In genomic region chr8:120475462-120476201, GRCm38 (mm10) we compare ENCODE assay signal across 11 mouse cellular contexts.
DNase-seq lines count a peak whose midpoint lies in the region; ATAC-seq and TF ChIP-seq lines count a peak whose summit lies in the region.
"Had no signal": no experiment of that assay in that cellular context is flagged by ENCODE, and none has a peak within 500 bp of the region (broad histone marks: within the 10 kb centered on the region; RNA-seq: fewer than 3 reads in every experiment).

No protein-coding gene starts in this region.

- H3K4me2 ChIP-seq in heart, embryonic 12.5 days: peak overlapping the region; percentile 19
- peak overlapping the region; percentile 49 for H3K4me2 ChIP-seq in liver, postnatal 0 days (ENCODE audit: low read depth, low read length)
- H3K4me2 ChIP-seq: neural tube, embryonic 12.5 days had no signal

- no peaks in the 10 kb centered on the region for H3K27me3 ChIP-seq in heart, embryonic 12.5 days (replicated peaks)
- H3K27me3 ChIP-seq in liver, postnatal 0 days (ENCODE audit: insufficient read depth, low read length): no peaks in the 10 kb centered on the region
- H3K27me3 ChIP-seq: neural tube, embryonic 12.5 days had no signal

- DNase-seq in heart, adult 9 months (ENCODE audit: low spot score in 2 of 2): no peak
- peak; percentile 88 for DNase-seq in liver, postnatal 0 days
- DNase-seq in spleen, adult 18-20 months: peak; percentile 37 to 49
- DNase-seq in thymus, postnatal 14 days: no peak
- DNase-seq in kidney, postnatal 14 days: no peak
- no peak for DNase-seq in left cerebral cortex, adult 2 months (ENCODE audit: extremely low spot score in 1 of 2, low spot score in 2 of 2)
- DNase-seq: cerebellum, postnatal 36 days; kidney, adult 11 months had no signal

- intact Hi-C loops in left cerebral cortex, adult 2 months (cut with DNase I): no loop called here

- H3K9me3 ChIP-seq in heart, embryonic 12.5 days (replicated peaks): no peaks in the 10 kb centered on the region
- H3K9me3 ChIP-seq in liver, postnatal 0 days (ENCODE audit: low read length): no peaks in the 10 kb centered on the region
- H3K9me3 ChIP-seq: neural tube, embryonic 12.5 days had no signal

- peaks cover 72% of the 10 kb centered on the region for H3K4me1 ChIP-seq in heart, embryonic 12.5 days (replicated peaks)
- peaks cover 47% of the 10 kb centered on the region for H3K4me1 ChIP-seq in liver, postnatal 0 days (ENCODE audit: insufficient read depth)

- peak overlapping the region; percentile 63 for H3K27ac ChIP-seq in heart, embryonic 12.5 days (ENCODE audit: poor library complexity, severe bottlenecking)
- peak overlapping the region; percentile 55 for H3K27ac ChIP-seq in liver, postnatal 0 days (ENCODE audit: low read depth)
- no peak overlapping the region for H3K27ac ChIP-seq in left cerebral cortex, adult 2 months
- H3K27ac ChIP-seq: neural tube, embryonic 12.5 days had no signal

- 0 out of 2 replicates have a peak overlapping the region, but pooled peaks have one; percentile 14 for H3K9ac ChIP-seq in heart, embryonic 12.5 days
- 0 out of 2 replicates have a peak overlapping the region, but pooled peaks have one; percentile 7 for H3K9ac ChIP-seq in liver, postnatal 0 days (replicated peaks)
- H3K9ac ChIP-seq: neural tube, embryonic 12.5 days had no signal

- peak; percentile 93 for ATAC-seq in heart, embryonic 12.5 days (ENCODE audit: insufficient number of reproducible peaks, low FRiP score)
- ATAC-seq in erythroid progenitor cell, adult 5-6 weeks (replicated peaks; ENCODE audit: low FRiP score, poor library complexity, severe bottlenecking): peak; percentile 86
- ATAC-seq in liver, postnatal 0 days: peak; percentile 89

- WGBS in heart, embryonic 12.5 days: 28% methylated on average over 10 of the region's 10 CpGs
- 30% methylated on average over 10 of the region's 10 CpGs for WGBS in liver, postnatal 0 days (ENCODE audit: insufficient replicate concordance)

- peak; percentile 97 for TF ChIP-seq EP300 in liver, postnatal 0 days (IDR thresholded peaks at IDR 0.05; ENCODE audit: low read depth)

- no peak for TF ChIP-seq CTCF in liver, postnatal 0 days (IDR thresholded peaks at IDR 0.05; ENCODE audit: low read depth)
- no peak for TF ChIP-seq CTCF in left cerebral cortex, adult 2 months (IDR thresholded peaks at IDR 0.05)

- no peaks in the 10 kb centered on the region for H3K36me3 ChIP-seq in heart, embryonic 12.5 days
- no peaks in the 10 kb centered on the region for H3K36me3 ChIP-seq in liver, postnatal 0 days (replicated peaks; ENCODE audit: insufficient read depth, low read length)
- H3K36me3 ChIP-seq: neural tube, embryonic 12.5 days had no signal

- no peak overlapping the region for H3K4me3 ChIP-seq in heart, embryonic 12.5 days
- 0 out of 2 replicates have a peak overlapping the region, but pooled peaks have one; percentile 2 for H3K4me3 ChIP-seq in liver, postnatal 0 days (ENCODE audit: low read depth, low read length)
- H3K4me3 ChIP-seq in left cerebral cortex, adult 2 months: no peak overlapping the region
- H3K4me3 ChIP-seq: neural tube, embryonic 12.5 days had no signal

Comparison
In these comparisons a context has a peak if more than half of its experiments do, and no peak if none do; other contexts are left out.
1. DNase-seq: peak in liver, postnatal 0 days (single experiment) and spleen, adult 18-20 months (2 of 2); none in heart, adult 9 months (0 of 2), thymus, postnatal 14 days (single experiment), kidney, postnatal 14 days (single experiment) and left cerebral cortex, adult 2 months (0 of 2).
2. Peak in every context shown above with its lines, with median percentiles within 50 percentile points of each other: ATAC-seq.